Mouse (Mus musculus): ENCODE measurements at regions not wholly inside any gene's neighbourhood (a gene's known extent, or its start where the extent isn't known, plus 50 kb on each side); places are given as distances from the start of the nearest gene placed in this dataset.

DNA sequence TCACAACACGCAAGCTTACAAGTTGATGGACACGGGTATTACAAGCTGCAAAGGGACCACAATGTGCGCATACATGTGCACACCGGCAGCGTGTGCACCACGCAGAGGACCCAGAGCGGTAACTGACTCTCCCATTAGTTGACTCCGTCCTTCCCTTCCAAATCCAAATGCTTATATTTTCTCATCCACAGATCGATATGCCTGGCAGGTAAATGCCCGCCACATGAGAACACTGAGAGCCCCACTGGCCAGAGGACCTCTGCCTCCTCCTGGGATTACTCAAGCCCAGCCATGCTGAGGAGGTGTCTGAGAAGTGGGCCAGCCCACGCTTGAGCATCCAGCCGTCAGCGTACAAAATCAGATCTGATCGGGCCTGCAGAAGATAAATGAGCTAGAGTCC is 279.6 kb downstream of the Gm826 start:
- TF ChIP-seq CTCF (IDR thresholded peaks at IDR 0.05; ENCODE audit: control insufficient read depth, insufficient read depth, low read length) (no peak), POLR2A (IDR thresholded peaks at IDR 0.05; ENCODE audit: borderline replicate concordance, control insufficient read depth, low read depth, low read length) (no peak)
